Mouse (Mus musculus) heart, postnatal 4 days (tissue): ENCODE measurements at regions not wholly inside any gene's neighbourhood (a gene's known extent, or its start where the extent isn't known, plus 50 kb on each side); places are given as distances from the start of the nearest gene placed in this dataset.
A peak's percentile ranks its signal among the peaks of the same experiment; 100 is the strongest.

Experiments
- DNase-seq: peaks from one replicate; pipeline ENCODE4 v3.0.0; 2021

DNA sequence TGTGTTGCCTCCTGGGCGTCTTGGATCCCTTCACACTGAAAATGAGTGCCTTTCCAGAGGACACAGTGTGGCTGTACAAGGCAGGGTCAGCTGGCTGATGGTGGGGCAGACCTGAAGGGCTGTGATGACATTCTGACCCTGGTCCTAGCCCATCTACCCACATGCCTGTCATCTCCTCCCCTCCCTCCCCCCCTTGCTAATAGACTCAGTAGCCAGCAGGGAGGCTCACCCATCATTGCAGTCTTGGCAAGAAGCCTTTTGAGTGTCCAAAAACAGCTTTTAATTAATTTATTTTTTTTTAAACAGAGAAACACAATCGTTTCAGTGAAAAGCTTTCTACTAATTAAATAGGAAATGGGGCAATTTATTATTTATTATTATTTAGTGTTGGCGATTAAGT, 67.0 kb upstream of the Ssx2ip start:
- no peak for DNase-seq

DNA sequence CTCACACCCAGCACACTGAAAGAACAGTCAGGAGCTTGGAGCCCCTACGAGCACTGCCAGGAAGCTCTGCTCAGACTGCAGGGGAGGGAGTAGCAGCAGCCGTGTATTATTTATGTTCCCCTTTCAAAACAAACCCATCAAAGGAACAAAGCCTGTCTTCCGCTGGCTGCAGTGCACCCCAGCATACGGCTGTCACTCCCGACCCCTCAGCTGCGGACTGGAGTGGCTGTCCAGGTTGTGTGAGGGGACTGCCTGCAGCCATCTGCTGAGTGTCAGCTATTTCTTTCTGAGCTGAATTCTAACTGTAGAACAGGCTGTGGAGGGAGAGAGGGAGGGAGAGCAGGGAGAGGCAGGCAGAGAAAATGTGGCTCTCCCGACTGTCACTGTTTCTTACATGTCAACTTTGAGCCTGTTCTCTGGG, 66.6 kb upstream of the Ssx2ip start:
- no peak for DNase-seq

DNA sequence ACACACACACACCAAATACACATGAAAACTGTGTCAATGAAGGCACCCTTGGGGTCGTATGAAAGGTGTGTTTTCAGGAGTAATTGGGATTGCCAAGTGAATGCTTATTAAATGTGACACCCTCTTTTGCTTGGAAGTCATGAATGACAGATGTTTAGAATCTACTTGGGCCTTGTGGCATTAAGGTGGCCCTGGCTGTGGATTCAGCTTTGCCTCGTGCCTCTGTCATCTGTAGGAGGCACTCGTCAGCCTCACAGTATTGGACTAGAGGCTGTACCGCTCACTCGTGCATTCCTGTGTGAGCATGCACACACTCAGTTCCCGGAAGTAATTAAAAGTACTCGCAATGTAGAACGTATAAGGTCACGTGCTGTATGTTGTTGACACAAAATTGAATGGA, 66.0 kb upstream of the Ssx2ip start:
- no peak for DNase-seq

DNA sequence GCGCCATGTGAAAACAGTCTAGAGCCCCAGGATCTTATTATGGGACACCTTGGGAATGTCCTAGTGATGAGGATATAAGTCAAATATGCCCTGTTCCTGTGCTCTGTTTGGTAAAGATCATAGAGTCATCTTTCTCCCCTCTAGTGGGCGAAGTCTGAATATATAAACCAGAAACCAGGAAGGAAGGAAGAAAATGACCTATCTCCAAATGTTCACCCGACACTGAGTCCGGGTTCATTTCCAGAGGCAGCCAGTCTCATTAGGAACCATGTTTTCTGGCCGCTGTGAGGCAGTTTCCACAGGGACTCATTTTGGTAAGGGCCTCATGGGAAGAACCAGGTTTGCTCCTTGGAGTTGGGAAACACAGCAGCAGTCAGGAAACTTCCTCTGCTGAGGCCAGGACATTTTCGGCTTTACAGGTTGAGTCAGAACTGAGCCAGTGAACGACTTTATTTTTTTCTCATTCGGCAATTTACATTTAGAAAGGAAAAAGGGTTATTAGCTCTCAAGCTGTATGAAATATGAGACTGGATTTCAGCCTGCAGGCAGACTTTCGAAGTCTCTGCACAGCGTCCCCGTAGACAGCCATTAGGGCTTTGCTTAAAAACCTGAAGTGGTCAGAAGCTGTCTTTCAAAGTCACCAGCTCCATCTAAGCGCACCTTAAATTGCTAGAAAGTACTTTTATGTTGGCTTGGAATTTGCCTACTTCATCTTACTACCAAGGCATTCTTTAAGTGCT, 64.0 kb upstream of the Ssx2ip start:
- no peak for DNase-seq

DNA sequence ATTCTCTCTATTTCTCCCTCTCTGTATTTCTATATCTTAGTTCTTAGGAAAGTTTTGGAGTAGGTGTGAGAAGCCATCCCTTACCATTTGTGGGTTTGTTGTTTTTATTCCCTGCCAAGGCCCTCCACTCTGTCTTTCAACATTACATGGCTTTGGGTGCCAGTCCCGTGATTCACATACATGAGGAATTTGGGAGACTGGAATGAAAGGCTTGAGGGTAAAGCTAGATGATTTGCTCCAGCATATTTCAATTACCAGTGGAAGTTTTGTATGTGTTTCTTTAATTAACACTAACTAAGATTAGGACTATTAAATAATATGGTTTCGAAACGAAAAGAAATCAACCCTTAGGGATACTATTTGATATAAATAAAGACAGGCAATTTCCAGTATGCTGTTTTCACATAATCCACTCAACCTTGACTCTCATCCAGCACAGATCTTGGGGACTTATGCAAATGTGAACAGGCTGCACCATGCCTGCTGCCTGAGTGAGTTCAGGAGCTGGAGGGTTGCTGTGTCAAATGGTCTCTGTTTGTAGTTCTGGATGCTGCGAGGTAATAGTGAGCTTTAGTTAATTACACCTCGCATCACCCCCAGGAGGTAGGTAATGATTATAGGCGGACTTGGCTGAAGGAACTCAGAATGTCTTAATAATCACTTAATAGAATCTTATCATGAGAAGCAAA, 62.6 kb upstream of the Ssx2ip start:
- DNase-seq, result no peak

DNA sequence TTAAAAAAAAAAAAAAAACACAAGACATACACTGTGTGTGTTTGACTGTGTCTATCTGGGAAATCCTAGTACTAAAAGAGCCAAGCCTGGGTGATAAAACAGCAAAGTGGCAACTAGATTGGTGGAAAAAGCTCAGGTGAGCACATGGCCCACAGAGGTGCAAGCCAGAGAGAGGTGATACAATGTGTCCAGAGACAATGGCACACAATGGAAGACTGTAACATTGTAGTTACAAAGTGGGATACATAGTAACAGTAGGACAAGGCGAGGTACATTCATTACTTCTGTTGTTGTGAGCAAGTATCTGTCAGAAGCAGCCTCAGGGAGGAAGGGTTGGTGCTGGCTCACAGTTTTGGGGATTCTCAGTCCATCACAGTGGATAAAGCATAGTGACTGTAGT, 61.7 kb upstream of the Ssx2ip start:
- DNase-seq, result no peak

DNA sequence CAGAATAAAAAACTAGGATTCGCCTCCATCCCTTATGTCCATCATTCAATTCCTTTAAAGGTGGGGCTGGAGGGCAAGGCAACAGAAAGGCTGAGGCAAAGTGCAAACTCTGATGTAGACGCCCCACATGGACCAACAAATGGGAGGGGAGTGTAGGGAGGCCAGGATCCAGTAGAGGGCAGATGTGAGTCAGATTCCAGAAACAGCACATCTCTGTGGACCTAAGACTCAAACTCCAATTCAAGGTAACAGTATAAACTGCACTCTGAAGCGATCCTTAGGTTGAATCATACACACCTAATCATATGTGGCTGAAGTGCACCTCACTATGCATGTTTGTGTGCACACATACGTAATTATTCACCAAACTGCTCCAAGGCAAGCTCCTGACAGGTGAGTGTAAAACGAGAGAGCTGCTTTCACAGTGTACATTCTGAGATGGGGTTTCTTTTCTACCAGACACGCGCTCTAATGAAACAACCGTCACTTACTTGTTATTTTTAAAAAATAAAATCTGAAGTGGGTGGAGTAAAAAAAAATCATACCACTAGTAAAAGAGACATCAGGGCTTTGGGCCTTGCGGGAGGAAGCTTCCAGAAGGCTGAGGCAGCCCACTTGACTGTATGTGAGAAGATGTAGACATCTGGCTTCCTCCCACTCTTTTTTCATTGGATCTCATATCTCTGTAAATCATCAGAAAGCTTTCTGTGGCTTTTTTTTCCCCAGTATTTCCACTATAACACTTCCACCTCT, 60.6 kb upstream of the Ssx2ip start:
- DNase-seq, result peak; percentile 76

DNA sequence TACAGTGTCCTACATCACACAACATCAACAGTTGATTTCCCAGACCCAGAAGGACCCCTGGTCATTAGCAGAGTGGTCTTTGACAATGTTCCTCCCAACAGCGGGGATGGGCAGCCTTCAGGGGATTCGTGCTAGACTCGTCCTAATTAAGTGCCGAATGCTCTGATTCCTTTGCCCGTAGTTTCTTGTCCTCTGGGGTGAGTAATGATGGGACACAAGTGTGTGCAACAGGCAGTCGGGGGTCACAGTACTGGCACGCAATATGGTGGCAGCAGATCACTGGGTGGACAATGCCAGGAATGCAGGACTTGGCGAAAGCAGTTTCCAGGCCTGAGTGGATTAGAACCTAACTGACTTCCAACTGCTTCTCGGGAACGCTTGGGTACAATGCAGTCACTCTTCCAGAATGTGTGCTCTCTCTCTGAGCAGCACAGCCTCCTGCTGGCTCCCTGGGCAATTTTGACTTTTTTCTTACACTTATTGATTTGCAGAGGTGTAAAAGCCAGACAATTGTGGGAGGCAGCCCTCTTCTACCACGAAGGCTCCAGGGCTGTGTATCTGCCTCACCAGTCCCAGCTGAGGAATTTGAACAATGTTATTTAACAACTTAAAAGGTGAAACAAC, 59.9 kb upstream of the Ssx2ip start:
- no peak for DNase-seq

DNA sequence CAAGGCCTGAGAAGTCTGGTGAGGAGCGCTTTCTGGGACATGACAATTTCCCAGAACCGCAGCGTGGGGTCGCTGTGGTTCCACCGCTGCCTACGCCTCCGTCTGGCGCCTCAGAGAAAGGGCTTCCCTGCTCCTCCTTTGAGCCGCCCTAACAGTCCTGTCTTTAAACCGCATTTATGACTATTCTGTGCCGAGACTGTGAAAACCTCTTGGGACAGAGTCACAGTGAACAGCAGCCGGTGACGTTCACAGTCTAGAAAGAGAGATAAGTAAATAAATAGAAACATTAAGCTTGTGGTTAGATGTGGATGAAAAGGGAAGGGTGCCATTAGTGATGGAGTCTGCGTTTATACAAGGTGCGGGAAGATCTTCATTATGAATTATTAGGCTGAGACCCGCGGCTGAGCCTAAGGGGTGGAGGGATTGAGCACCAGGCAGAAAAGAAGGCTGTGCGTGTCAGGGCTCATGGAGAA, 59.1 kb upstream of the Ssx2ip start:
- peak; percentile 78 for DNase-seq

DNA sequence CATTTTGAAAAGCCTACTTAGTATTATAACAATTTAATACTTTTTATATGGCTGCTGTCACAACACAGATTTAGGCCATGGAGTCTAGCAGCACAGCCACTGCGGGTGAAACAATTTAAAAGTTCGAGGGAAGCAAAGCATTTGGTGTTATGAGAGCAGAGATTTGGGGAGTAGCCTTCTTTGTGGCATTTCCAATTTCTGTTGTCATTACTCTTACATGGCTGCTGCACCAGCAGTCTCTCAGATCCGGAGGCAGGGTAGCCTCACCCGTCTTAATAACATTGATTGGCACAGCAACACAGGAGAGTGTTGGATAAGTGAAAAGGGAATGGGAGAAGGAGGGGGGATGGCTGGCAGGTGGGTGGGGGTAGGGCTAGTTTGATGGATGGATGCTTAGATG, 58.5 kb upstream of the Ssx2ip start:
- DNase-seq, result no peak

DNA sequence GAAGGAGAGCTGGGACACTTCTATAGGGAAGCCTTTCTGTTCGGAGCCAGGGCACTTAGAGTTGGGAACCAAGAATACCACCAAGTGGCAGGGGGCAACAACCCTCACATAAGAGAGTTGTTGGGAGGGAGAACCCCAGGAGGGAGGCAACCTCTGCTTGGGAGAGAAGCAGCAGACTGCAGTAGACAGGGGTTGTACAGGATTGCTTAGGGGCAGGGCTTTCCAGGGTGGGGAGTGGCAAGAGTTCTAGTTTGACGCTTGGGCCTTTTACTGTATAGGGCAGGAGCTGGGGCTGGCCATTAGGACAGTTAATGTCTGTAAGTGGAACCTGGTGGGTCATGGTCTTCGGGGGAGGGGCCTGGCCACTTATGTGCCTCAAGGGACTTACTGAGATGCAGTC, 57.1 kb upstream of the Ssx2ip start:
- no peak for DNase-seq

DNA sequence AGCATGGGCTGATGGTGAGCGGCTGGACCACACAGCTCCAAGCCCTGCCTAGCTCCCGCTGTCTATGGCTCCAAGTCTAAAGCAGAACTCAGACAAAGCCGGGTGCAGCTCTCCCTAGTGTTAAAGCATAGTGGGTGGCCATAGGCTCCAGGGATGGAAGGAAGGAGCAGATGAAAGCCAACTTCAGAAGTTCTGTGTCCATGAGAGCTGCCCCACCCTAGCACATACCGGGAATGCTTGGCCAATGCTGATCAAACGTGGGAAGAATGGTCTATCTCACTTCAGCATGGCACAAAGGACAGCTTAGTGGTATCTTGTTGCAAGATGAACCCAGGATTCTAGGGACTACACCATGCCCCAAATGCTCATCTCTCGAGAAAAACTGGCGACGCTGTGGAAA, 55.5 kb upstream of the Ssx2ip start:
- no peak for DNase-seq

DNA sequence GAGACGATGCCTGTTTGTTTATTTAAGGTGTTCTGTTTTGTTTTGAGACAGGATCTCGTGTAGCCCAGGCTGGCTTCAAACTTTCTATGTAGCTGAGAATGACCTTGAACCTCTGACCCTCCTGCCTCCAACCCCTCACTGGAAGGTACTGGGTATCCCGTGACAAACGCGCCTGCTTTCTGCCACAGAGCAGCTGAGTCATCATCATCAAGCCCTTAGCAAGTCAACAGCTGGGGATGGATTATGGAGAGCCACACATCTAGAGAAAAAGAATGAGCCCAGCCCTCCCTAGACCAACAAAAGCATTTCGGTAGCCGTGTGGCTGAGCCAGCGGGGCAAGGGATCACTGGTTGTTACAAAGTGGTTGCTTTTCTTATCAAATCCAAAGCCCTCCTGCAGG, 55.0 kb upstream of the Ssx2ip start:
- DNase-seq, result no peak

DNA sequence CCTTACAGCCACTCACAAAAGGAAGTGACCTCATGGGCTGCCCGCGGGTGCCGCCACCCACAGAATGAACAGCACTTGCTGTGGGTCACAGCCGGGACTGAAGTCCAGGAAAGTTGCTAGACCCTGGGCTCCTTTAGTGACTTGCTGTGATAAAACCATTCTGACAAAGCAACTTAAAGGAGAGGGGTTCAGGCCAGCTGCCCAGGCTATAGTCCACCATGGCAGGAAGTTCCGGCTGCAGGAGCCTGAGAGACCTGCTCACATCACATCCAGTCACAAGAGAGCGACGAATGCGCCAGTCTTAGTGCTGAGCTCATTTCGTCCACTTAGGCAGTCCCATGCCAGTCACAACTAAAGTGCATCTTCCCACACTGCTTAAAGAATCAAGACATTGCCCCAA, 54.3 kb upstream of the Ssx2ip start:
- DNase-seq, result no peak

DNA sequence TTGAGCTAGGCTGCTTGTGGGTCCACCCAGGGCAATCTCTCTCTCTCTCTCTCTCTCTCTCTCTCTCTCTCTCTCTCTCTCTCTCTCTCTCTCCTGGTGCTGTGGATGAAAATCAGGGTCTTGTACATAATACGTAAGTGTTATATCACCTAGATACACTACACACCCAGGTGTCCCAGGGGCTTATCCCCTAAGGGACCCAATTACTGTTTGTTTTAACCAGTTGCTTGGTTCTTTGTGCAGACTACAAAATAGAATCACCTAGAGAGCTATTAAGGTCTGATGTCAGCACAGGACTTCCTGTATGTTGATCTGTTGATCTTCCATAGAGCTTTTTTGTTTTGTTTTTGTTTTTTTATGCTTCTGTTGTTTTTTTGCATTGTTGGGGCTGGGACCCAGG, 53.0 kb upstream of the Ssx2ip start:
- no peak for DNase-seq

DNA sequence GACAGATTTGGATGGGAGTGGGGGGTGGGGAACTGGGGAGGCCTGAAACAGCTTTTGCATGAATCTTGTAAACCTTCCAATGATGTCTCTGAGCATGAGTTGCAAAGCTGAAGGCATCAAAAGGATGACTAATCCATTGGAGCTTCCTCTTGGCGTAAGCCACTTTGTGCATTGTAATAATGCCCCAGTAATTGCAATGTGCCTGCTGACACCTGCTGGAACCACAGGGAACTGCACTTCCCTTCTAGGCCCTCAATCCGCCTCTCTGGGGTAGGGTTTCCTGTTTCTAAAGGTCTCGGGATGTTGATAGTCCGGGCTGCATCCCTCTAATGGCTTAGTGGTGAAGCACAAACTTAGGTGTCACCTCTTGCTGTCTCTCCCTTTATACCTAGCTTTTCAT, 52.3 kb upstream of the Ssx2ip start:
- peak; percentile 30 for DNase-seq

DNA sequence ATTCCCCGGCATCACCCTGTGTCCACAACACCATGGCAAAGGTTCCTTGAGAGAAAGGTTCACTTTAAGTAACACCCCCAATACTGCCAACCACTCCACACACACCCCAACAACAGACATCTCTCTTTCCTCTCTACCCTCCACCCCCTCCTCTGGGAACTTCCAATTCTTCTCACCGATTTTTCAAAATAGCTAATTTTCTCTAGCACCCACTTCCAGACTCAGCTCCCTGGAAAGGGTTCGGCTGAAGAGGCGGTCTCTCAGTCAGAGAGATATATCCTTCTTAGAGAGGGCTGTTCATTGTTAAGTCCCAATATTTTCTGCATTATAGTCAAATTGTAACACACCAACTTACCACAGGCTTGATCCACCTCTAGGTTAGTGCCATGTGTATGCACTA, 50.5 kb upstream of the Ssx2ip start:
- no peak for DNase-seq
